Mouse (Mus musculus) left cerebral cortex, adult 8-10 months (tissue): ENCODE results near the gene Tcam1. TPM values are rescaled to one million over a fixed set of nuclear protein-coding genes. Genes with fewer than 3 reads are reported as not detected.
"Not testable (repeated sequence)": the region's sequence is repeated elsewhere in the genome, so short reads cannot be mapped to it uniquely, and the experiment has no call there.

ENCODE experiments used
- DNase-seq, 2 experiments: peaks; one replicate each; pipeline ENCODE4 v3.0.0; 2022; ENCODE audit warnings: low spot score in 2 of 2
- total RNA-seq, 4 experiments: library from RNA; stranded (reverse); gene quantifications; 2 replicates each; pipeline ENCODE4 v1.2.4; 2022

Gene Tcam1
- under 1 TPM in 3 of 4 experiments, not detected in 1; 0.14 to 0.17 (median 0.16) TPM for total RNA-seq

DNA sequence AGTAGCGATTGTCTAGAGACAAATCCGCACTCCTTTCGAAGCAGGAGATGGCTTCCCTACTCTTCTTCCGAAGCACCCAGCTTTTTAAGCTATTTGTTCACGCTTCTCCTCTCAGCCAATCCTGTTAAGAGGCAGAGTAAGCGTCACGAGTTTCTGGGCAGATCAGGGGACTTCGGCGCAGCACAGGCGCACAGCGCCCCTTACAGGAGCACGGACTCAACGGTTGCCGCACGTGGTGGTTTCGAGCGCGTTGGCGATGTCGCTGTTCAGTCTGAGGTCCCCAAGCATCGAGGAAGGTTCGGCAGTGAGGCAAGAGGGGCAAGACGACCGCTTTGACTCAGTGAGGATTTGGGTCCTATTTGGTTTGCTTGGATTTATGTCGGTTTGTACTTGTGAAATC, at the start of gene Tcam1:
Gene Tcam1, plus strand, starts transcription at position 219 of the 400 bp plus-strand sequence.
- DNase-seq = peak; percentile 80 to 92

DNA sequence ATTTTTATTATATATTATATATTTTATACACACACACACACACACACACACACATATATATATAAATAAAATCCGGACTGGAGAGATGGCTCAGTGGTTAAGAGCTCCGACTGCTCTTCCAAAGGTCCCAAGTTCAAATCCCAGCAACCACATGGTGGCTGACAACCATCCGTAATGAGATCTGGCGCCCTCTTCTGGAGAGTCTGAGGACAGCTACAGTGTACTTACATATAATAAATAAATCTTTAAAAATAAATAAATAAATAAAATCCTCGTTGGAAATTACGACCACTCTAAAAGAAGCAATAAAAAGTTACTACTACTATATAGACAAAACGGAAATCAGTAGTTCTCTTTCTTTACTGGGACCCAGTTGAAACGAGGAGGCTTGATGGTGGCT, 42.5 kb upstream of the Tcam1 start:
- not testable (repeated sequence) for DNase-seq

DNA sequence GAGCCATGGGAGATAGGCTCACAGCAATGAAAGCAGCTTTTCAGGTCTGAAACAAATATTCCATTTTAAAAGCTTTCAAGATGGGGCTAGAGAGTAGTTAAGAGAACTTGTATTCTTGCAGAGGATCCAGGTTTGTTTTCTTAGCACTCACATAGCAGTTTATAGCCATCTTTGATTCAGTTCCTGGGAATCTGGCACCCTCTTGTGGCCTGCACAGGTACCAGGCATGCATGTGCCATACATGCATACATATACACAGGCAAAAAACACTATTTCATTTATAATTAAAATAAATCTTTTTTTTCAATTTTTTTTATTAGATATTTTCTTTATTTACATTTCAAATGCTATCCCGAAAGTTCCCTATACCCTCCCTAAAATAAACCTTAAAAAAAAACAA, 29.6 kb upstream of the Tcam1 start:
- DNase-seq = no peak

DNA sequence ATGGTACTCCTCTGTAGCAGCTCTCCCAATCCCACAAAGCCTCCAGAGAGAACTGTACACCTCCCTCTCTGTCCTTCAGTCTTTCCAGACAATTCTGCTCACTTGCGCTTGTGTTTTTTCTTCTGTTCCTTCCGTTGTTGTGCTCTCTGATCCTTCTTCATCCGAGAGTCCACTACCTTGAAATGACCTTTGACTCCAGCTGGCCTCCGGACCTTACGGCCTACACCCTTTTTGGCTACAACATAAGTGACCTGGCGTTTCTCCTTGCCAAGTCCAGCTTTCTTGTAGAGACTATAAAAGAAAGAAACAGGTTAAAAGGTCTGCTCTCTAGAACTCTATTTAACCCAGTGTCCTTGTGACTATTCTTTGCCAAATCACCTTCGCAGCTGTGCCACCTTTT, 27.1 kb upstream of the Tcam1 start:
- no peak for DNase-seq

DNA sequence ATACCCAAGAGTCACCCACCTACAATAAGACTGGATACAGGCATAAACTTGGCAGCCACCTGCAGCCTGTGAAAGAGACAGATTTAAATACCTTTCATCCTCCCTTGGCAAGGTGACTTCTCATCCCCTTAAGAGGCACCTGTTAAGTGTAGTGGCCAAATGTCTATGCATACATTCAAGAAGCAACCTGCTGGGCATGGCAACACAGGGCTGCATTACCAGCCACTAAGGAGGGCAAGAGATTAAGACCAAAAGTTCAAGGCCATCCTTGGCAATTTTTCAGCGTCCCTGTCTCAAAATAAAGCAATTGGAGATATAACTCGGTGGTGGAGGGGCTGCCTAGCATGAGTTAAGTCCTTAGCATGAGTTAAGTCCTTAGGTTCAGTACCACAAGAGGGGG, 21.7 kb upstream of the Tcam1 start:
- DNase-seq = no peak

DNA sequence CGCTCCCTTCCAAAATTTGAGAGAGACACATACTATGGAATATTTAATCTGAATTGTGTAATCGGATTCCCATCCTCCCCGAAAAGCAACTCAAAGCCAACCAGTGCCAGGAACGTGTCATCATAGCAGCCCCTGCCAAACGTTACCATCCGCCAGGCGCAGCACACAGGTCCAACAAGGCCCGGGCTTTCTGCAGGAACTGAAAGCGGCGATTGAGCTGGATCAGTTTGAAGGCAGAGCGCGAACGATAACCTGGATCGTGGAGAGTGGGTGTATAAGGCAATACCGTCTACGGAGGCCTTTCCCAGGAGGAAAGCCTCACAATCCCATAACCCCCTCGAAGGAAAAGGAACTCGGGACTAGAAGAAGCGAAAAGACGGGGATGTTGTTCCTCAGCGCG, 21.3 kb upstream of the Tcam1 start:
- DNase-seq = no peak

DNA sequence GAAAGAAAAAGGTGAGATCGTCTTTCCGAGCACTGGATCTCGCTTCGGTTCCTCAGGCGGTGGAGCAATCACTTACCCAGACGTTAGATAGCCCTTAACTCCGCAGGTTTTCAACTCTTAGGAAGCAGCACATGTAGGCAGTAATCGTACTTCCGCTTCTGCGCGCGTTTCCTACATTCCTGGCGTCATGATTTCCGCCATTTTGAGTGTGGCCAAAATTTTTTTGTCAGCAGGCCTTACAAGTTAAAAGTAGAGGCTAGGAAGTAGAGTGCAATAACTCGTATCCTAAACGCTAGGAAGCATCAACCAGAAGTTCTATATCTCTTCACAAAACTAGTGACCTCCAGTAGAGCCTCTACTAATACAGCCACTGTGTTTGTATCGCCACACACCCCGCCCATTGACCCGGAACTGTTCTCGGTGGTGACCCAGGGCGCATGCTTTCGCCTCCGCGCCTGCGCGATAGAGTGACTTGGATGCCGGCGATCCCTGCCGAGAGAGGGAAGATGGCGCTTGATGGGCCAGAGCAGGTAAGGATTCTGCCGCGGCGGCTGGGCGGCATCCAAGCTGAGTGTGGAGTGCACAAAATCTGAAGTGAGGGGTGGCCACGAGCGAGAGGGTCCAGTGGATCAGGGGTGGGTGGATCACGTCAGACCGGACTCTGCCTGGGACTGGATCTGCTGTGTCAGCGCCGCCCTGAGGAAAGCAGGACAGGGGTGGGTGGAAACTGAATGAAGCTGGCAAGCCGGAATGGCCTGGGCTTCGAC, 20.6 kb upstream of the Tcam1 start, which contains the start of the genes Ftsj3 and Psmc5:
Gene Ftsj3, minus strand, starts transcription at position 395 of the 767 bp plus-strand sequence.
Gene Psmc5, plus strand, starts transcription at position 470 of the 767 bp plus-strand sequence.
- peak; percentile 94 to 99 for DNase-seq

DNA sequence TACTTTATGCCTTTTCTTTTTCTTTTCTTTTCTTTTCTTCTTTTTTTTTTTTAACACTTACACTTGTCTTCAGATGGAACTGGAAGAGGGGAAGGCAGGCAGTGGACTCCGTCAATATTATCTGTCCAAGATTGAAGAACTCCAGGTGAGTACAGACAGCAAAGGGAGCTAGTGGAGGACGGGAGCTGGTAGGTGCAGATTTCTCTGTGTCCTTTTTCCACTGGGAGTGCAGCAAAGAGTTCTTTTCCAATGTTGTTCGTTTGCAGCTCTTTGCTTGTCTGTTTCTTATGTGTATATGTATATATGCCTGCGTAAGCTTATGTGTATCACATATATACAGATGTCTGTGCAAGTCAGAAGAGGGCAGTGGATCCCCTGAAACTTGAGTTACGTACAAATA, 19.7 kb upstream of the Tcam1 start:
- no peak for DNase-seq

DNA sequence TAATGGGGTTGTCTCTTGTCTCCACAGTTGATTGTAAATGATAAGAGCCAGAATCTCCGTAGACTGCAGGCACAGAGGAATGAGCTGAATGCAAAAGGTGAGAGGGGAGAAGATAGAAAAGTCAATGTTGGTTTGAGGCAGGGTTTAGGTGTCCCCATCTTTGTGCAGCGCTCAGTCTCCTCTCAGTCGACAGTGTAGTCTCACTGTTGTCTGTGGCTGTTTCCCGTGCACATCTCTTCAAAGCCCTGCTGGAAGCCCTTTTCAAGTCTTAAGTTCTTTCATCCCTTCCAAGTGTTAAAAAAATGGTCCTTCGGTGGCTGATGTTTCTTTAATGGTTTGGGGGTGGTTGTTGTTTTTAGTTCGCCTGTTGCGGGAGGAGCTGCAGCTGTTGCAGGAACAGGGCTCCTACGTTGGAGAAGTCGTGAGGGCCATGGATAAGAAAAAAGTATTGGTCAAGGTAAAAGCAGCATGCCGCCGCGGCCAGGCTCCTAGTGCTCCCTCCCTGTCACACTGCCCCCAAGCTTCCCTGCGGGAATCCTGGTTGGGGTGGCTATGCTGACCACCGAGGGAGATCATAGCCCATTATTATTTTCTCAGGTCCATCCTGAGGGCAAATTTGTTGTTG, 15.5 kb upstream of the Tcam1 start:
- no peak for DNase-seq

DNA sequence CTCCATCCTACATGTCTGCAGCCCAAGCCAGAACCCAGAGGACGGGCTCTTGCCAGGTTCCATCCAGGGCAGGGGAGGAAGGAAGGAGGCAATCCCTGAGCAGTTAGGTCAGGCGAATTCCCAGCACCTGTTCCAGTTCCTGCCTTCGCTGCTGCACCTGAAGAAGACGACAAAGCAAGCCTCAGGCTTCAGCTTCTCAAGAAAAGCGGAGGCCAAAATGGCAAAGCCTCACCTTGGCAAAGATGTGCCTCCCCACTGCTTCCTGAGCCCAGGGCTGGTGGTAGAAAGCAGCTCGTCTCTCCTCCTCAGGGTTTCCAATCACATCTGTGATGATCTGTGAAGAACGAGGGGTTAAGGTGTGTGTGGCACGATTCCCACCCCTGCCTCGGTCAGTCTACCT, 12.5 kb upstream of the Tcam1 start:
- DNase-seq = no peak

DNA sequence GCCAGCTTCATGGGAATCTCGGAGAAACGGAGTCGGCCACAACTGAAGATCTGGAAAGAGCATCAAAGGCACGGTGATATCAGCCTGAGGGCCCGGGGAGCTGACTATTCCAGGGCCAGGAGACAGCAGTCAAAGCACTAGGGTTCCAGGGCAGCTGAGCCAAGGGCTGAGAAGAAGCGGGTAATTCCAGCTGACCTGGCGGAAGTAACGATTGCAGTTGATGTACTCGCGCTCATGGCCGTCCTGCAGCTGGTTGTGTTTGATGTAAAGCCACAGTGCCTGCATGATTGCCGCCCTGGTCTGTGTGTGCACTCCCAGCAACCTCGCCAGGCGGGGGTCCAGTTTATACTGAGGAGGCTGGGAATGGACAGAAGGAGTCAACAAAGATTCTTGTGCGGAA, 11.5 kb upstream of the Tcam1 start:
- DNase-seq = no peak

DNA sequence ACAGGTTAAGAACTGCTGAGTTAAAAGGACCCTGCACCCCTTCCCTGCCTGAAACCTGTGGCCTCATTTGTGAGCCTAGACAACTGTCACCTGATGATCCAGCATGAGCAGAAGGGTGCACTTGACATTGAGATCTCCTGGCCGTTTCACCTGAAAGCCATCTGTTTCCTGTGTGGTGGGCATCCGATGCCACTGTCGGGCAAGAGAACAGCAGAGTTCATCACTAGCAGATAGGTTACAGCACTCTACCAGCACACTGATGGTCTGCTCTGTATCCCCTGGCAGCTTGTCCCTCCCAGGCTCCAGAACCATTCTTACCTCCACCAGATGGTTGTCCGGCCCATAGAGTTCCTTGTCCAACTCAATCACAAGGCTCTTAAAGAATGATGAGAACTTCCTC, 10.9 kb upstream of the Tcam1 start:
- DNase-seq = no peak

DNA sequence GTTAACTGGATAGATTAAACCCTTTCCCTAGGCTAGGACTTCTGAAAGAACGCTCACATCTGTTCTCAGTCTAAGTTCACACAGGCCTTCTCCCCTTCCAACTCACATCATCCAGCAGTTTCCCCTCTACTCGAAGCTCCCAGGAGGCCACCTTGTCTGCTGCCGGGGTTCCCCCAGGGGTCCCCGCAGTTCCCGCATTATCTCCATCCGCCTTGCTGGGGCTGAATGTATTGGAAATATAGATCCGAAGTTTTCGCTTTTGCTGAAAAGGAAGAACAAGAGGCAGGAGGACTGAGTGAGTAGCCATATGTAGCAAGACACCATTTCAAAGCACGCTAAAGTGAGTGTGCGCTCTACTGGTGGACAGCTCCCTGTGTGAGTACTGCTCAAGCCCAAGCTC, 10.0 kb upstream of the Tcam1 start:
- no peak for DNase-seq

DNA sequence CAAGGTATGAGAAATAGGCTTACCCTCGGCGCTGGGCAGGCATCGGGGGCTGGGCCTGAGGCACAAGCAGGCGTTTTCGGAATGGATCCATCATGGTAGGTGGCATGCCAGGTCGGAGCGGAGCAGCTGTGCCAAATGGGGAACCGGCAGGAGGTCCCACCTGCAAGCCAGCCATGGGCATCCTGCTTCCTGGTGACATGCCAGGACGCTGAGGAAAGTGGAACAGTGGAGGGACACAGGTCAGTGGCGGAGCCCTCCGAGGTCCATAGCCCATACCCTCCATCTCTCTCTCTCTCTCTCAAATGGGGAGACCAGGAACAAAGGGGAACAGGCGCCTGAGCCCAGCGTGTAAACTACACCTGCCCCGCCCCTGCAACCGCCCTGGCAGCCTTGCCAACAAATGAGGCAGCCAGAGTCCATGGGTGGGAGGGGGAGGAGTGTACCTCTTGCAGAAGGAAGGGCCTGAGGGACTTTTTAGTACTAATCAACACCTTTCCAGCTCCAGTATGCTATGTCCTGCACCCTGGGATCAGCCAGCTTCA, 9.1 kb upstream of the Tcam1 start:
- no peak for DNase-seq

DNA sequence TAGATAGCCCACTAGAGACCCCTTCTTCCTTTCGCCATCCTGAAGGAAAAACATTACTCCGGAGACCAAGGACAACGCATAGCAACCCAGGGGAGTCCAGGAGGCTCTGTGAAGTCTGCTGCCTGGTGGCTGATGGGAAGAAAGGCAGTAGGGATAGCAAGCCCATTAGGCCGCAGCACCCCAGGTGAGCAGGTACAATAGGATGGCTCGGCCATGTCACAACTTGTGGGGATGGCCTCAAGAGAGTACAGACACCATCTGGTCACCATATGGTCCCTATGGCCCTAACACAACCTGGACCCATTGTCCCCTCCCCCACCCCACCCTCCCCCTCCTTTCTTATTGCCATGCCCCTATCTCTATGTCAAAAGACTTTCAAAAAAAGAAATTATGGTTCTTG, 8.6 kb upstream of the Tcam1 start:
- no peak for DNase-seq

DNA sequence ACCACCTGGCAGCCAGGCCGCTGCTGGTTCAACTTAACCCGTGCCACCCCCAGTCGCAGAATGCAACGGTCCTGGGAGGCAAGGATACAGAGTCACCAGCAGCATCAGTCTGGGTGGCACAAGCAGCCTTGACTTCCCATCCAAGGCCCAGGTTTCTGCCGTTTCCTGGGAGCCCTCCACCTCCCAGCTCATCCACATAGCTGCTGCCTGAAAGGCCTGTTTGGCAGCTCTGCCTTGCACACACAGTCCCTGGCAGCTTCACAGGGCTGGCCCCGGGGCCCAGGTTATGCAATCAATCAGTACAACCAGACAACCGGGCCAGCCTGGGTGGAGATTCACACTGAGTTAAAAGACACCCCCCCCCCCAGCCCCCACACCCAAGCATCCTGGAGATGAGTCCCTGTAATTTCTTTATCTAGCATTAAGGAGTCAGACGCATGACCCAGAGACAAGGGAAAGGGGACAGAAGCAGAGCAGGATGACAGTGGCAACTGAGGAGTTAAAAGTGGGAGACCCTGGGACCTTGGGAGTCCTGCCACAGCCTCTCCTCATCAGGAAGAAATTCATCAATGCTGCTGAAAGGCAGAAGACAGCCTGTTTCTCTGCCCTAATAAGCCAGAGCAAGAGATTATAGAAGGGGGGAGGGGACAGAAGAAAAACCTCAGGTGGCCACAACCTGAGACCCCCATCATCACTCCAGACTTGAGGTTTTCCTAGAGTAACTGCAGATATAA, 8.0 kb upstream of the Tcam1 start:
- DNase-seq = no peak

DNA sequence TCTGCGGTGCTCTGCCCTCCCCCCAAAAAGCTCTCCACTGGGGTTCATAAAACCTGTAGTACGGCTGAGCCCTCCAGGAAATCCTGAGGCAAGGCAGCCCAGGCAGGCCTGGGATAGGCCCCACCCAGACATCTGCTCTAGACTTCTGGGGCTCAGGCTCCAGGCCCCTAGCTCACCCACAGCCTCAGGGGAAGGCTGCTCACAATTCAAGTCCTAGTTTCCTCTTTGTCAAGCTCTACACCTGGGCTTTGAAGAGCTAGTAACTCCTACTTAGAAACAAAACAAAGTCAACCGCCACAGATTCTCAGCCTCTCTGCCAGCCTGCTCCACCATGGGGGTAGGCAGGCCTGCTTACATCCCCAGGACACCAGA, 7.4 kb upstream of the Tcam1 start:
- DNase-seq = no peak

DNA sequence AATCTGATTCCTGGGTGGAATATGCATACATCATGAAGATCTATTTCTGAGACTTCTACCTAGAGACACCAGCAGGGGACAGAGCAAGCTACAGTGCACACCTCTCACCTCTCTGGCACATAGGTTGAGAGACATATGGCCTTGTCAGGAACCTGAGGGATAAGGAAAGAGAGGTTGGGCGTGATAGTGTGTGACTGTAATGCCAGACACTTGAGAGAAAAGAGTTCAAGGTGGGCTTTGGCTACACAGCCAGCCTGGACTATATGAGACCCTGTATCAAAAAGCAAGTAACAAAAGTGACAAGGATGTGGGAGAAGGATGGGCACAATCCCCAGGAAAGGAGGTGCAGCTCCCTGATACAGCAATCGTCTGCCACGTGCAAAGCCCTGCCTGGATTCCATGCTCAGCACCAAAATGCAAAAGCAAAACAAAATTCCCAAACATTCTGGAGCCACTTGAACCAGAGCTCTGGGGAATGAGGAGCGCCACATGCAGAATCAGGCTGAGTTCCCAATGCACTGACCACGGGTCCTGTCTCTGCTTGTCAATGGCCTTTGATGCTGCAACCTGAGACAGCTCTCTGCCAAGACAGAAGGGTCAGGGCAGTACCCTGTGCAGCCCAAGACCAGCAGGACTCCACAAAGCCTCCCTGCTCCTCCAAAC, 5.2 kb upstream of the Tcam1 start:
- DNase-seq = no peak

DNA sequence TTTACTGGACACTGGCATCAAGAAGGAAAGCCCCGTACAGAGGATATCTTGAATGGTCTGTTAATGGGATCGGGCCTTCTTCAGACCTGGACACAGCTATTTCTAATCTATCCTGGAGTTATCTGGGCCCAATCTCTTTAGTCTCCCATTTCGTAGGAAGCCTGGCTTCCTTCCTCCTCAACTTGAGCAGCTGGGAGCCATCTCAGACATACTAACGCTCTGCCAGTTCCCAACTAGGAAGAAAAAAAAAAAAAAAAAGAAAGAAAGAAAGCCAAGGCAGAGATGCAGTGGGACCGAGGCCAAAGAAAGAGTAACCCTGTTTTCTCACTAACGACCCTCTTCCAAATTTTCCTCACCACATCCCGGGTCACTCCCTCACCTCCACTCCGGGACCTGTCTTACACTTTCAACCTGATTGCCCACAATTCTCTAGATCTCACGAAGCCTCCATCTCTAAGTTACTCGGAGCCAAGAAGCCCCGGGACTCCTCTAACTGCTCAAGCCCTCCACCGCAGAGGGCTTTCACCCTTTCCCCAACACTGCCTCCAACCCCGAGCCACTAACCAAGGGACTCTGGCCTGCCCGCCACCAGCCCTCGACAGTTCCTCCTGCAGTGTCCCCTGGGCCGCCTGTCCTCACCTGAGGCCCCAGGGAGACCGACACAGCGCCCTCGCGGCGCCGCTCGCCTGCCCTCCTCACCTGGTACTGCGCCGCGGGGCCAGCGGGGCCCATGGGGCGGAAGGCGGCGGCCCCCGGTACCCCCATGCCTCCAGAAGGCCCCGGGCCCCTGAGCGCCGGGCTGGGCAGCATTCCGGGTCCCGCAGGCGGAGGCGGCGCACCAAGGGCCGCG, 4.5 kb upstream of the Tcam1 start:
- no peak for DNase-seq

DNA sequence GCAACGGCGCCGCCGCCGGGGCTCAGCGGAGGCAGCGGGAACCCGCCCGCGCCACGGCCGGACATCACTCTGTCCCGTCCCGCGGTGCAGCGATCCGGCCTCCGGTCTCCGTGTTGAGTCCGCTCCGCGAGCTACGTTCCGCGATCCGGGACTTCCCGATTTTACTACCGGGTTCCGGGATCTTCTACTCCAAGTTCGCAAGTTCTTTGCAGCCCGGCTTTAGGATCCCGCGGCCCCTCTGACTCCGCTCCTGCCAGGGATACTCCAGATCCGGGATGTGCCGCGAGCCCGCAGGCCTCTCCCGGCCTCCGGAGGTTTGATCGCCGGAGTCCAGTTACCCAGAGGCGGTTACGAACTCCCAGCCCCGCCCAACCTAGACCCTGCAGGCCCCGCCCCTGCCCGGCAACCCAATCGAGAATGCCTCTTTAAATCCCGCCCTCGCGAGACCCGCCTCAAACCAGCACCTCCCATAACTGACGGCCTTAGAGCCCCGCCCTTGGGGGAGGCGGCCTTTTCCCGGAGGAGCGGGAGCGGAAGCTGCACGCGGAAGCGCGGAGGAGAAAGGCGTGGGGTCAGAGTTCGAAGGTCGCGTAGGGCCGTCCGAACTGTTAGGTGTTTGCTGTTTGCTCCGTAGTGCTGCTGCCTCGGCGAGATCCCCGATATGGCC, 3.7 kb upstream of the Tcam1 start, which contains the start of gene Smarcd2:
Gene Smarcd2, minus strand, starts transcription at position 329 of the 667 bp plus-strand sequence.
- peak; percentile 93 to 99 for DNase-seq
